Mouse (Mus musculus) limb, embryonic 15.5 days (tissue): ENCODE results near the gene Zfhx2. TPM values are rescaled to one million over a fixed set of nuclear protein-coding genes. Genes with fewer than 3 reads are reported as not detected.

Source experiments
- polyA plus RNA-seq: library from polyadenylated mRNA; unstranded; fragments of >200 nt; fragmentation: Nextera tagmentation; extraction: Ambion mirVana; gene quantifications from 2 replicates; pipeline ENCODE4 v1.2.1, GENCODE M21; 2015

Gene Zfhx2
- polyA plus RNA-seq, 1 experiment from 2014 or later = 4.8 TPM

Other genes starting within 250 kb of the Zfhx2 start
- gene Homez, start 221.4 kb downstream of the Zfhx2 start, polyA plus RNA-seq = 8.3 and 8.4 TPM in 2 replicates
- 0.94 and 1.0 TPM in 2 replicates for gene Ppp1r3e, start 214.8 kb downstream of the Zfhx2 start, polyA plus RNA-seq
- 3.8 and 4.6 TPM in 2 replicates for gene Bcl2l2, start 208.9 kb downstream of the Zfhx2 start, polyA plus RNA-seq
- 0.33 TPM in 1 of 2 replicates, not detected in the other for gene Gm20521, start 208.9 kb downstream of the Zfhx2 start, polyA plus RNA-seq
- 83.4 and 94.3 TPM in 2 replicates for gene Pabpn1, start 199.8 kb downstream of the Zfhx2 start, polyA plus RNA-seq
- gene Slc22a17, start 179.2 kb downstream of the Zfhx2 start, polyA plus RNA-seq = 56.3 and 70.6 TPM in 2 replicates
- gene Efs, start 166.2 kb downstream of the Zfhx2 start, polyA plus RNA-seq = 57.2 and 58.0 TPM in 2 replicates
- gene Il25, start 159.6 kb downstream of the Zfhx2 start, polyA plus RNA-seq = not detected in 2 replicates
- gene Cmtm5, start 156.1 kb downstream of the Zfhx2 start, polyA plus RNA-seq = 12.7 and 12.9 TPM in 2 replicates
- 2.6 and 7.7 TPM in 2 replicates for gene Myh6, start 125.4 kb downstream of the Zfhx2 start, polyA plus RNA-seq
- gene Gm17428, start 115.4 kb downstream of the Zfhx2 start, polyA plus RNA-seq = not detected in 2 replicates
- 33.5 and 95.2 TPM in 2 replicates for gene Myh7, start 97.7 kb downstream of the Zfhx2 start, polyA plus RNA-seq
- gene Ngdn, start 76.9 kb downstream of the Zfhx2 start, polyA plus RNA-seq = 70.7 and 79.7 TPM in 2 replicates
- gene Thtpa, start 2.5 kb upstream of the Zfhx2 start, polyA plus RNA-seq = 20.2 and 21.3 TPM in 2 replicates
- gene Ap1g2, start 14.3 kb upstream of the Zfhx2 start, polyA plus RNA-seq = 24.9 and 25.2 TPM in 2 replicates
- gene Jph4, start 24.6 kb upstream of the Zfhx2 start, polyA plus RNA-seq = 1.5 and 2.1 TPM in 2 replicates
- 0.56 and 0.64 TPM in 2 replicates for gene Dhrs2, start 129.7 kb upstream of the Zfhx2 start, polyA plus RNA-seq